Mouse (Mus musculus): ENCODE data around the gene Exosc10. TPM values are rescaled to one million over a fixed set of nuclear protein-coding genes. Genes with fewer than 3 reads are reported as not detected.

Gene Exosc10
- total and polyA plus RNA-seq, 2 experiments from 2014 or later, result 70.8 to 78.8 TPM

- no peaks in the 10 kb centered on the region for H3K4me1 ChIP-seq (ENCODE audit: insufficient read depth, low read length)
- DNase-seq (ENCODE audit: low spot score), result no peak
- no peaks in the 10 kb centered on the region for H3K9me3 ChIP-seq (ENCODE audit: low read length)
- H3K36me3 ChIP-seq (ENCODE audit: insufficient read depth, low read length), result peaks cover 81% of the 10 kb centered on the region
- no peak for ATAC-seq (ENCODE audit: low FRiP score)
- H3K4me2 ChIP-seq (ENCODE audit: low read depth, low read length, poor library complexity, severe bottlenecking), result no peak overlapping the region
- no peak overlapping the region for H3K4me3 ChIP-seq (ENCODE audit: low read depth, low read length)
- no peaks in the 10 kb centered on the region for H3K27me3 ChIP-seq (ENCODE audit: insufficient read depth, low read length)
- TF ChIP-seq CTCF (IDR thresholded peaks at IDR 0.05), result no peak
- H3K9ac ChIP-seq (replicated peaks; ENCODE audit: low read length, poor library complexity, severe bottlenecking), result no peak overlapping the region
- H3K27ac ChIP-seq (ENCODE audit: low read depth, low read length), result no peak overlapping the region
- 86% methylated on average over 4 of the region's 4 CpGs for WGBS
Measured at GRCm38 (mm10) chr4:148531341-148531740, 26.9 kb upstream of the Exosc10 start.

- no peak overlapping the region for H3K9ac ChIP-seq (replicated peaks; ENCODE audit: low read length, poor library complexity, severe bottlenecking)
- H3K27ac ChIP-seq (ENCODE audit: low read depth, low read length), result no peak overlapping the region
- no peak overlapping the region for H3K4me3 ChIP-seq (ENCODE audit: low read depth, low read length)
- H3K4me2 ChIP-seq (ENCODE audit: low read depth, low read length, poor library complexity, severe bottlenecking), result no peak overlapping the region
- WGBS, result 96% methylated on average over 3 of the region's 3 CpGs
- DNase-seq (ENCODE audit: low spot score), result no peak
- H3K9me3 ChIP-seq (ENCODE audit: low read length), result no peaks in the 10 kb centered on the region
- H3K36me3 ChIP-seq (ENCODE audit: insufficient read depth, low read length), result peaks cover 81% of the 10 kb centered on the region
- no peaks in the 10 kb centered on the region for H3K27me3 ChIP-seq (ENCODE audit: insufficient read depth, low read length)
- no peak for TF ChIP-seq CTCF (IDR thresholded peaks at IDR 0.05)
- H3K4me1 ChIP-seq (ENCODE audit: insufficient read depth, low read length), result no peaks in the 10 kb centered on the region
- ATAC-seq (ENCODE audit: low FRiP score), result no peak
Measured at GRCm38 (mm10) chr4:148532516-148532915, 25.7 kb upstream of the Exosc10 start.

GRCm38 (mm10) chr4:148533613-148534328, 24.5 kb upstream of the Exosc10 start:
- Histone ChIP-seq H3K4me1 (ENCODE audit: insufficient read depth, low read length) (no peaks in the 10 kb centered on the region), H3K9ac (replicated peaks; ENCODE audit: low read length, poor library complexity, severe bottlenecking) (no peak overlapping the region), H3K36me3 (ENCODE audit: insufficient read depth, low read length) (peaks cover 87% of the 10 kb centered on the region), H3K9me3 (ENCODE audit: low read length) (no peaks in the 10 kb centered on the region), H3K4me2 (ENCODE audit: low read depth, low read length, poor library complexity, severe bottlenecking) (no peak overlapping the region), H3K27ac (ENCODE audit: low read depth, low read length) (0 out of 2 replicates have a peak overlapping the region, but pooled peaks have one; percentile 2), H3K27me3 (ENCODE audit: insufficient read depth, low read length) (no peaks in the 10 kb centered on the region), H3K4me3 (ENCODE audit: low read depth, low read length) (no peak overlapping the region)
- ATAC-seq (ENCODE audit: low FRiP score), result no peak
- WGBS, result 84% methylated on average over 12 of the region's 12 CpGs
- no peak for TF ChIP-seq CTCF (IDR thresholded peaks at IDR 0.05)
- peak; percentile 55 for DNase-seq (ENCODE audit: low spot score)

GRCm38 (mm10) chr4:148535876-148536275, 22.4 kb upstream of the Exosc10 start:
- Histone ChIP-seq H3K9me3 (ENCODE audit: low read length) (no peaks in the 10 kb centered on the region), H3K36me3 (ENCODE audit: insufficient read depth, low read length) (peaks cover 88% of the 10 kb centered on the region), H3K4me3 (ENCODE audit: low read depth, low read length) (no peak overlapping the region), H3K9ac (replicated peaks; ENCODE audit: low read length, poor library complexity, severe bottlenecking) (no peak overlapping the region), H3K27ac (ENCODE audit: low read depth, low read length) (no peak overlapping the region), H3K4me2 (ENCODE audit: low read depth, low read length, poor library complexity, severe bottlenecking) (no peak overlapping the region), H3K4me1 (ENCODE audit: insufficient read depth, low read length) (no peaks in the 10 kb centered on the region), H3K27me3 (ENCODE audit: insufficient read depth, low read length) (no peaks in the 10 kb centered on the region)
- 94% methylated on average over 3 of the region's 3 CpGs for WGBS
- peak; percentile 17 for DNase-seq (ENCODE audit: low spot score)
- TF ChIP-seq CTCF (IDR thresholded peaks at IDR 0.05), result no peak
- no peak for ATAC-seq (ENCODE audit: low FRiP score)

GRCm38 (mm10) chr4:148549106-148549505, 9.1 kb upstream of the Exosc10 start:
- no peaks in the 10 kb centered on the region for H3K4me1 ChIP-seq (ENCODE audit: insufficient read depth, low read length)
- no peak overlapping the region for H3K4me3 ChIP-seq (ENCODE audit: low read depth, low read length)
- TF ChIP-seq CTCF (IDR thresholded peaks at IDR 0.05), result no peak
- H3K9ac ChIP-seq (replicated peaks; ENCODE audit: low read length, poor library complexity, severe bottlenecking), result no peak overlapping the region
- no peak overlapping the region for H3K4me2 ChIP-seq (ENCODE audit: low read depth, low read length, poor library complexity, severe bottlenecking)
- no peaks in the 10 kb centered on the region for H3K27me3 ChIP-seq (ENCODE audit: insufficient read depth, low read length)
- ATAC-seq (ENCODE audit: low FRiP score), result no peak
- no peaks in the 10 kb centered on the region for H3K9me3 ChIP-seq (ENCODE audit: low read length)
- DNase-seq (ENCODE audit: low spot score), result no peak
- 85% methylated on average over 4 of the region's 4 CpGs for WGBS
- H3K36me3 ChIP-seq (ENCODE audit: insufficient read depth, low read length), result peaks cover 79% of the 10 kb centered on the region
- no peak overlapping the region for H3K27ac ChIP-seq (ENCODE audit: low read depth, low read length)

GRCm38 (mm10) chr4:148557766-148558165, 463 bp upstream of the Exosc10 start:
- Histone ChIP-seq H3K9ac (replicated peaks; ENCODE audit: low read length, poor library complexity, severe bottlenecking) (peak overlapping the region; percentile 93), H3K27ac (ENCODE audit: low read depth, low read length) (peak overlapping the region; percentile 91), H3K9me3 (ENCODE audit: low read length) (no peaks in the 10 kb centered on the region), H3K4me2 (ENCODE audit: low read depth, low read length, poor library complexity, severe bottlenecking) (peak overlapping the region; percentile 46), H3K36me3 (ENCODE audit: insufficient read depth, low read length) (peaks cover 65% of the 10 kb centered on the region), H3K4me1 (ENCODE audit: insufficient read depth, low read length) (no peaks in the 10 kb centered on the region; the same call in 1 of the 2 replicates), H3K4me3 (ENCODE audit: low read depth, low read length) (peak overlapping the region; percentile 61), H3K27me3 (ENCODE audit: insufficient read depth, low read length) (no peaks in the 10 kb centered on the region)
- ATAC-seq (ENCODE audit: low FRiP score) (peak; percentile 68; the same call in 1 of the 2 replicates), DNase-seq (ENCODE audit: low spot score) (no peak)
- 27% methylated on average over 6 of the region's 6 CpGs for WGBS
- TF ChIP-seq CTCF (IDR thresholded peaks at IDR 0.05), result no peak
